Mouse (Mus musculus): Measurements from ENCODE around the gene Elovl7. TPM values are rescaled to one million over a fixed set of nuclear protein-coding genes. Genes with fewer than 3 reads are reported as not detected.

Gene Elovl7
- polyA plus RNA-seq, 1 experiment: 0.27 TPM

DNA sequence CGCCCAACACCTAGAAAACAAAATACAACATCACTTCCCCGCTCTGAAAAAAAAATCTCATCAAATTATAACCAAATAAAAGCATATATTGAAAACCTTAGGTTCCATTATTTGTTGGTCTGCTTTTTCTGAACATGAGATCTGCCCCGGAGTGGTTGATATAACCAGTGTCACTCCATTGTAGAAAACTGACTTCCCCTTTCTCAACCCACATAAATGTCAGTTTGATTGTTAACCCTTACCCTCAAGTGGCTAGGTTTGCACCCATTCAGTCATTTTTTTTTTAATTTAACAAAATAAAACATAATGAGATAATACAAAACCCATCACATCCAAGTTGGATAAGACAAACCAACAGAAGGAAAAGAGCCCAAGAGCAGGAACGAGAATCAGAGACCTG lies 76.1 kb downstream of the Elovl7 start:
- Histone ChIP-seq H3K27ac (ENCODE audit: insufficient read depth, low read depth, low read length) (no peak overlapping the region), H3K4me3 (ENCODE audit: insufficient read depth, low read length) (no peak overlapping the region), H3K4me1 (ENCODE audit: control insufficient read depth, insufficient read depth, low read length) (peaks cover 6% of the 10 kb centered on the region)
- no peak for TF ChIP-seq POLR2A (IDR thresholded peaks at IDR 0.05; ENCODE audit: borderline replicate concordance, low read depth, low read length)
- no peak for TF ChIP-seq CTCF (IDR thresholded peaks at IDR 0.05; ENCODE audit: low read depth, low read length)

DNA sequence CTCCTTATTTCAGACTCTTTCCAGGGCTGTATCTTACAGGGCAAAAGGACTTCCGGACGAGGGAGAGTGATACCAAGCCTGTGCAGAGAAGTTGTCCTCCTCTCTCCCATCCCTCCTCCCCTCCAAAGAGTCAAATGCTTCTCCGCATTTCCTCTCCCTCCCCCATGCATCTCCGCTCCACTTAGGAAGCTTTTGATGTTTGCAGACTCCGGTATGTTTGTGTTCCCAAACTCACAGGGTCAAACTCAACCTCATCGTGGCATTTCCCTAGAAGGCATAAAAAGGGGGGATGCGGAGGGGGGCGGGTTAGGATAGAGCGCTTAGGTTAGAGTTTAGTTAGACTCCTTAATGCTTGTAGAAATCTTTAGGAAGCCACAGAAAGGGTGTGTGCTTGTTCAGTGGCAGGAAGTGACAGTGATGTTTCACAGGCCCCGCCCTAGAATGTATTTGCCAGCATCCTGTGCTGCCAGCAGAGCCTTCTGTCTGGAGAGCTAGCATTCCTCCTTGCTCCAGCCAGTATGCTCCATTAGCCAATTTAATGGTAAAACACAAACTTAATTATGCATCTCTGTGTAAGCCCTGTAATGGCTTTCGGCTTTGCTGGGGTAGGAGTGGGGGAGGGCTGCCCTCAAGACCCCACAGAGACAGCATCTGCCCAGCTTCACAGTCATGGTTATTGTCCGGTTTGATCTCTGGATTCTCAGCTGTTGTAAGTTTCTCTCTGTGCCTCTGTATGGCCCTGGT lies 83.3 kb downstream of the Elovl7 start:
- Histone ChIP-seq H3K27ac (ENCODE audit: insufficient read depth, low read depth, low read length) (peak overlapping the region; percentile 44), H3K4me1 (ENCODE audit: control insufficient read depth, insufficient read depth, low read length) (peaks cover 14% of the 10 kb centered on the region), H3K4me3 (ENCODE audit: insufficient read depth, low read length) (peak overlapping the region; percentile 39)
- TF ChIP-seq POLR2A (IDR thresholded peaks at IDR 0.05; ENCODE audit: borderline replicate concordance, low read depth, low read length): no peak

DNA sequence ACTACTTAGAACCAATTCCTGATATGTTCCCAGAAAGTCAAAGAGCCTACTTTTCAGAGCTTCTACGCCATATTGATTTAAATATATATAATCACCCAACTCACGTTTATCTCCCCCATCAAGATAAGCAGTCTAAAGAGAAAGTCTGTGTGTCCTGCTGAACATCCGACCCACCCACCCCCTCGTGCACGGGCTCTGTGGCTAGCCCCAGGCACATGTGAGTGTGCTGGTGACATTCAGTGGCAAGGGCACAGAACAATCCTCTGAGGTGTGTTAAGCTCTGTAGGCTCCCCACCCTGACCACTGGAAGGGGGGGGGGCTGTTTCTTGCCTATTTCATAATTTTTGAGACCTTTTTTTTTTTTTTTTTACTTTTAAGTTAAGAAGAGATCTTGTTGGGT lies 84.0 kb downstream of the Elovl7 start:
- Histone ChIP-seq H3K4me1 (ENCODE audit: control insufficient read depth, insufficient read depth, low read length) (peaks cover 15% of the 10 kb centered on the region), H3K27ac (ENCODE audit: insufficient read depth, low read depth, low read length) (no peak overlapping the region), H3K4me3 (ENCODE audit: insufficient read depth, low read length) (no peak overlapping the region)
- no peak for TF ChIP-seq POLR2A (IDR thresholded peaks at IDR 0.05; ENCODE audit: borderline replicate concordance, low read depth, low read length)
- TF ChIP-seq CTCF (IDR thresholded peaks at IDR 0.05; ENCODE audit: low read depth, low read length): no peak

DNA sequence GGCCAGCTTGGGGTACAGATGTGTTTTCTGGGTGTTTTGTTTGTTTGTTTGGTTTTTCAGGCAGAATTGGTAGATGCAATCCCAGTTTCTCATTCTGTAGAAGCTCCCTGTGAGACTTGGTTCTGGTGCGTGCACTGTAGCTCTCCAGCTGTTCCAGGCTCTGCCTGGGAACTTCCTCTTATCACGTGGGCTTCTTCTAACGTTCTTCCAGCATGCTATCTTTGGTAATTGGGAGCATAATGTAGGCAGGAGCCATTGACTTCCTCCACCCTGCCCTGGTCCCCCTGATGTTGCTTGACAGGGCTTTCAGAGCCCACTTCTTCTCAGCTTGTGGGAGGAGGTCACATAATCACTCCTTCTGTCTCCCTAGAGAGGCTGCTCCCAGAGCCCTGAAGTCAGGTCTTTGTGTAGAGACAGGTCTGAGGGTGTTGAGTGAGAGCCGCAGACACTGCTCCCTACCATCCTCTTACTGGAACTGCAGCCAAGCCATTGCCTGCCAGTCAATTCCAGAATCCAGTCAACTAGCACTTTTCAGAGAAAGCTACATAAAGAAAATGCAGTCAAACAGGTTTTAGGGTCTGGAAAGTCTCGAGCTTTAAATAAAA lies 86.2 kb downstream of the Elovl7 start:
- H3K4me3 ChIP-seq (ENCODE audit: insufficient read depth, low read length): no peak overlapping the region
- peaks cover 29% of the 10 kb centered on the region for H3K4me1 ChIP-seq (ENCODE audit: control insufficient read depth, insufficient read depth, low read length)

DNA sequence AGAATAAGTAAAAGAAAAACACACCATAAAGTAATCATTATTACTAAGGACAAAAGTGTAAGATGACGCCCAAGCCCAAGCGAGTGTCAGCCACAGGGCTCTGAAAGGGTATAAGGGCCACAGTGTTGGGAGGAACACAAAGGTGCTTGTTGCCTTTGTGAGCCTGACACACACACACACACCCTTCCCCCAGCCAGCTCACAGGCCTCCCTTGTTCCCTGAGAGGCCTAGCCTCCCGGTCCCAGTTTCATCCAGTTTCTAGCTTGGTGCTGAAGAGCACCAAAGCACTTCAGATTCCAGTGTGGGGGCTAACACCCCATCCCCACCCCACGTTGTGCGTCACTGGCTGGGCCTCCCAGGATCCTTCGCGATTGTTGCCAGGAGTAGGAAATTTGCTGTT lies 87.2 kb downstream of the Elovl7 start:
- peaks cover 29% of the 10 kb centered on the region for H3K4me1 ChIP-seq (ENCODE audit: control insufficient read depth, insufficient read depth, low read length)

More for the DNA sequence above, 86.2 kb downstream of the Elovl7 start:
- TF ChIP-seq POLR2A (IDR thresholded peaks at IDR 0.05; ENCODE audit: borderline replicate concordance, low read depth, low read length) (no peak), CTCF (IDR thresholded peaks at IDR 0.05; ENCODE audit: low read depth, low read length) (no peak)
- peak overlapping the region; percentile 57 for H3K27ac ChIP-seq (ENCODE audit: insufficient read depth, low read depth, low read length)

GRCm38 (mm10) chr13:108302957-108303675 lies 88.9 kb downstream of the Elovl7 start:
- TF ChIP-seq CTCF (IDR thresholded peaks at IDR 0.05; ENCODE audit: low read depth, low read length) (no peak), POLR2A (IDR thresholded peaks at IDR 0.05; ENCODE audit: borderline replicate concordance, low read depth, low read length) (no peak)
- no peak overlapping the region for H3K27ac ChIP-seq (ENCODE audit: insufficient read depth, low read depth, low read length)
- H3K4me1 ChIP-seq (ENCODE audit: control insufficient read depth, insufficient read depth, low read length): peaks cover 27% of the 10 kb centered on the region
- no peak overlapping the region for H3K4me3 ChIP-seq (ENCODE audit: insufficient read depth, low read length)

More for the DNA sequence above, 87.2 kb downstream of the Elovl7 start:
- Histone ChIP-seq H3K27ac (ENCODE audit: insufficient read depth, low read depth, low read length) (no peak overlapping the region), H3K4me3 (ENCODE audit: insufficient read depth, low read length) (no peak overlapping the region)
- TF ChIP-seq POLR2A (IDR thresholded peaks at IDR 0.05; ENCODE audit: borderline replicate concordance, low read depth, low read length) (no peak), CTCF (IDR thresholded peaks at IDR 0.05; ENCODE audit: low read depth, low read length) (no peak)

DNA sequence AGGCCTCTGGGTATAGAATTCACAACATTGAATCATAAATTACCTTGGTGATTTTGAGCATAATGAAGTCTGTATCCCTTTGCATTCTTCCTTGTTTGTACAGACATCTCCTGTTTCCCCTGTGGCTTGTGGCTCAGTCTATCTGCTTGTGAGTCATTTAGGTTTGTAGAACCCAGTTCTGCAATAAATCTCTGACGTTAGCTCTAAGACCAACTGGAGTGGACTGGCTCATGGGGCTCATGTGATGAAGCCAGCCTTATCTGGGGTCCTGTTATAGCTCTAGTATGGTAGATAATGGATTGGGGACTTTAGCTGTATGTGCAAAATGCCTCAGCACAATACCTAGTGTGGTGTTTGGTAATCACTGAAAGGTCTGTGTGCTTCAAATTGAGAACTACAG lies 89.6 kb downstream of the Elovl7 start:
- H3K27ac ChIP-seq (ENCODE audit: insufficient read depth, low read depth, low read length): no peak overlapping the region

DNA sequence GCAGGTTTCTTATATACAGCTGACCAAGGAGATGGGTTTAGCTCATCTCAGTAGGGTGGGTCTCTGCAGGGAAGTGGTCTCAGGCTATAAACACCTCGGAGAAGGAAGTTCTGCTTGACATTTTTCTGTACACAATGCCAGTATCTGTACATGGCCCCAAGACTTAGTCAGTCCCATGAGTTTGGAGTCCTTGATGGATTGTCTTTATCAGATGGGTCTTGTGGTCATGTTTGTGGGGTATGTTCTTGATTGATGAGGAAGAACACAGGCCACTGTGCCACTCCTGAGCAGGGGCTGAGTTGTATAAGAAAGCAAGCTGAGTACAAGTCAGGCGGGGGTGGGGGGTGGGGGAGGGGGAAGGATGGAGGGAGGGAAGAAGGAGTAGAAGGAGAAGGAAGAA lies 90.5 kb downstream of the Elovl7 start:
- TF ChIP-seq POLR2A (IDR thresholded peaks at IDR 0.05; ENCODE audit: borderline replicate concordance, low read depth, low read length) (no peak), CTCF (IDR thresholded peaks at IDR 0.05; ENCODE audit: low read depth, low read length) (no peak)
- Histone ChIP-seq H3K4me3 (ENCODE audit: insufficient read depth, low read length) (no peak overlapping the region), H3K27ac (ENCODE audit: insufficient read depth, low read depth, low read length) (no peak overlapping the region), H3K4me1 (ENCODE audit: control insufficient read depth, insufficient read depth, low read length) (peaks cover 23% of the 10 kb centered on the region)

More for the DNA sequence above, 89.6 kb downstream of the Elovl7 start:
- peaks cover 27% of the 10 kb centered on the region for H3K4me1 ChIP-seq (ENCODE audit: control insufficient read depth, insufficient read depth, low read length)
- H3K4me3 ChIP-seq (ENCODE audit: insufficient read depth, low read length): no peak overlapping the region
- TF ChIP-seq POLR2A (IDR thresholded peaks at IDR 0.05; ENCODE audit: borderline replicate concordance, low read depth, low read length) (no peak), CTCF (IDR thresholded peaks at IDR 0.05; ENCODE audit: low read depth, low read length) (no peak)

DNA sequence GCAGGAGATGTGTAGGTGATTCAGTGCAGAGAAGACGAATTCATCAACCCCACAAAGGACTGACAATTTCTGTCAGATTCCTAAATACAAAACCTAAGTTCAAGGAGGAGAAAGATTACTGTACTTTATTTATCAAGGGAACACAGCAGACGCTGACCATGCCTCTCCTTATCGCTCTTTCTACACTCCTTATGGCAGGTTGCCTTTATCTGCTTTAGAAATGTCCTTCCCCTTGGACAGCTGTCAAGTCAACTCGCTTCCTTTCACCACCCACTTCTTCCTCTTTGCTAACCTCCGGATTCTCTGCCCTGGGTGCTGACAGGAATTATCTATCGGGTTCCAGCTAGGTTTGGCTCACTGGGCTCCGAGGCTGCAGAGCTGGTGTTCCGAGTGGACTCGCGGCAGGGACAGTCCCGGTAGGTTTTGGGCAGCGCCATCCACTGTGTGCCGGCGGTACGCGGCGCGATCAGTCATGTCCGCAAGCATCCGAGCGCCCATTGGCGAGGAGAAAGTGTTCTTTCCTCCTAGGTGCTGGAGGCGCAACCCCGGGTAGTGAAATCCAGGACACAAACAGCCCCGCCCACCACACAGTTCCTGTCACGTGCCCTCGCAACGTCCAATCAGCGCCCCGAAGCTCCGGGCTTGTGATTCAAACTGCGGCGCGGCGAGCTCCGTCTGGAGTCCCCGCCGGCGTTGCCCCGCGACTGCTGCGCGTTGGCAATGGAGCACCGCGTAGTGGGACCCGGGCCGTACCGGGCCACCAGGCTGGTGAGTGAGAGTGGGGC lies 101.7 kb downstream of the Elovl7 start, which contains the start of gene Depdc1b:
Gene Depdc1b (plus strand): TSS at position 631 of the 785 bp plus-strand sequence.
- H3K4me3 ChIP-seq (ENCODE audit: insufficient read depth, low read length): peak within 1 kb of the TSS; percentile 74
- H3K4me1 ChIP-seq (ENCODE audit: control insufficient read depth, insufficient read depth, low read length): peaks cover 9% of the 10 kb centered on the region
- peak within 1 kb of the TSS; percentile 80 for H3K27ac ChIP-seq (ENCODE audit: insufficient read depth, low read depth, low read length)
- TF ChIP-seq CTCF (IDR thresholded peaks at IDR 0.05; ENCODE audit: low read depth, low read length): no peak
- TF ChIP-seq POLR2A (IDR thresholded peaks at IDR 0.05; ENCODE audit: borderline replicate concordance, low read depth, low read length): no peak

Measured in bone marrow macrophage, adult 2 months (primary cell).